Mouse (Mus musculus): ENCODE measurements at regions not wholly inside any gene's neighbourhood (a gene's known extent, or its start where the extent isn't known, plus 50 kb on each side); places are given as distances from the start of the nearest gene placed in this dataset.

- no peak for TF ChIP-seq CTCF (IDR thresholded peaks at IDR 0.05; ENCODE audit: low read depth, low read length)
- no peak for TF ChIP-seq POLR2A (IDR thresholded peaks at IDR 0.05; ENCODE audit: extremely low read depth, insufficient read depth, low read length)
These were observed 183.7 kb downstream of the Prkcq start for GRCm38 (mm10) chr2:11355594-11355993.
